Mouse (Mus musculus) c-Kit-negative CD71-positive TER-119-positive erythroid progenitor cells, embryonic 14.5 days (primary cell): ENCODE data around the gene Lgals2.

Experiments
- DNase-seq: peaks from one replicate; pipeline ENCODE4 v3.0.0-alpha.2; 2013; ENCODE audit warnings: low read depth, low spot score

Gene Lgals2

DNA sequence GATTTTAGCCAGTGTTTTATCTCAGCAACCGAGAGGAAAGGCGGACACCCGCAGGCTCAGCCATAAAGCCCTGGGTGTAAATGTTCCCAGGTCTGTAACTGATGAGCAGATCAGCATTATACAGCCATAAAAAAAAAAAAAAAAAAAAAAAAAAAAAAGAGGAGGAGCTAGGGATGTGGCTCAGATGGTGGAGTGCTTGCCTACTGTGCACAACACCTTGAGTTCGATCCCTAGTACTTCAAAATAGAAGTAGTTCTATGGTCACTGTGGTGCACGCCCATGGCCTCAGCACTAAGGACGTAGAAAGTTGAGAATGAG is 39.3 kb downstream of the Lgals2 start:
- no peak for DNase-seq

GRCm38 (mm10) chr15:78815314-78816073 is 39.8 kb downstream of the Lgals2 start:
- no peak for DNase-seq

DNA sequence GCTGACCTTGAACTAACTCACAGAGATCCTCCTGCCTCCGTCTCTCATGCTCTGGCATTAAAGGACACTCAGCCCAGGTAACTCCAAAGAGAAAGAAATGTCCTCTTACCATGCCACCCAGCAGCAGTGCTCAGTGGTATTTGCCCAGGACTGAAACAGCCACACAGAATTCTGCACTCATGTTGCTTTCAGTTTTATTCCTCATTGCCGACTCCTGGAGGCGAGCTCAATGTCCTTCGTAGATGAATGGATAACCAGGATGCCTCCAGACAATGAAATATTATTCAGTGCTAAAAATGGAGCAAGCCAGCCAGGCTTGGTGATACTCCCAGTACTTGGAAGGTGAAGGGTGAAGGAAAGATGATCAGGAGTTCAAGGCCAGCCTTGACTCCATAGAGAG is 41.7 kb downstream of the Lgals2 start:
- no peak for DNase-seq

DNA sequence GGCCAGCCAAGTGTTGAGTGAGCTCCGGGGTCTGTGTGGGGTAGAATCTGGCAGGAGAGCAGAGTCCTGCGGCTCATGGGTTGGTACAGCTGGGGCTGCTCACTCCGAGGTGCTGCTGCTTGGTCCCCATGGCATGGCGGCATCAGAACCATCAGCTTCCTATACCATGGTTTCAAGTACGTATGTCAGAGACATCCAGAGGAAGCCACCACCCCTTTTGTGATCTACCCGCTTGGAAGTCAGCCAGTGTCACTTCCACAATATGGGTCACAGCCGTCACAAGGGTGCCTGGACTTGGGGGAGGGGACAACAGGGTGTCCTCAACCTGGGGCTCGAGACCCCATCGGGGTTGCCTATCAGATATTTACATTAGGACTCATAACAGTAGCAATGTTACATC is 45.2 kb downstream of the Lgals2 start:
- DNase-seq = no peak

GRCm38 (mm10) chr15:78809739-78810138 is 45.6 kb downstream of the Lgals2 start:
- DNase-seq = no peak

- no peak for DNase-seq
These were observed 46.3 kb downstream of the Lgals2 start for GRCm38 (mm10) chr15:78808980-78809379.

DNA sequence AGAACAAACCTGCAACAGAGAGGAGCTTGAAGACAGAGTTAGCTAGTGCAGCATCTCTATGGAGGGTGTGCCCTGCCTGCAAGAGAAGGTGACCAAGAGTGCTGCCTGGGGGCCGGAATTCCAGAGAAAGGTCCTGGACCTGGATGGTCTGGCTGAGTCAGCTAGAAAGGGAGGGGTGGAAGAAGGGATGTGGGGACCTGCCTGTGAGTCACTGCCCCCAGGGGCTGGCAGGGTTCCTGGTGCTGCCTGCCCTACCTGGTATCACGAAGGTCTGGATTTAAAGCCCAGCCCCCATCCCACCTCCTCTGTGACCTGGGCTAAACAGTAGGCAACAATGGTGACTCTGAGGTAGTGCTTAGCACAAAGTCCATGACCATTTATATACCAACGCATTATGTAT is 48.2 kb downstream of the Lgals2 start:
- no peak for DNase-seq

DNA sequence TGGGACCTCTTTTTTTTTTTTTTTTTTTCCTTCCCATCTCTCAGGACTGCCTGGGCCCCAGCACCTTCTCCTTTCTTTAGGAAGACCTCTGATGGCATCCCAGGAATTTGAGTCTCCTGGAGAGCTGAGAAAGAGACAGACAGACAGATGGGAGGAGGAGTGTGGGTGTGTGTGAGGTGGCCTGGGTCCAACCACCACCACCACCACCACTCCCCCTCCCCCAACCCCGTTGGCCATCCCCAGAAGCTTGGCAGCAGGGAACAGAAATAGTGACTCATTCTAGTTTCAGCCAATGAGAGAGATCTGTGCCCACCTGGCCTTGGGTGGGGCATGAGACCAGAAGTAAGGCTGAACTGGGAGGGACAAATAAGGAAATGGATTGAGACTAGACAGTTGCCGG is 48.7 kb downstream of the Lgals2 start:
- no peak for DNase-seq

- no peak for DNase-seq
These were observed 50.0 kb downstream of the Lgals2 start for GRCm38 (mm10) chr15:78805351-78805750.

GRCm38 (mm10) chr15:78804326-78804725 is 51.0 kb downstream of the Lgals2 start:
- DNase-seq = no peak

DNA sequence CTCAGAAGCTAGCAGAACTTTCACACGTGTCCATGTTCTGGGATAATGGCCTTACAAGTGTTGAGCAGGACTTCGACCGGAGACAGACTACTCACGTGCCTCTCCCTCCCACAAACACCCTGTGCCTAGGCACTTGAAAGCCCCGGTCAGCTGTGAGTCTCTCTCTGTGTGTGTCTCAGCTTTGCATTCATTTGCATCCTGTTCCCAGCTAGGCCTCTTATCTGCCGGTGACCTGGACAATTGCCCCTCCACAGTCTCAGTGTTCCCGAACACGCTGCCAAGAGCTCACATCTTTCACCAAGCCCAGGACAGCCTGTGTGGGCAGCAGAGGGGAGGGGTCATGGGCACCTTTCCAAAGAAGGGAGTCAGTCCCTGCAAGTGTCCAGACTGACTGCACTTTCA is 51.8 kb downstream of the Lgals2 start:
- no peak for DNase-seq

- DNase-seq = no peak
These were observed 52.4 kb downstream of the Lgals2 start, which contains the start of gene Card10 for GRCm38 (mm10) chr15:78802776-78803391. Card10 (minus strand) TSS chr15:78803042.

GRCm38 (mm10) chr15:78801971-78802741 is 53.2 kb downstream of the Lgals2 start:
- no peak for DNase-seq

DNA sequence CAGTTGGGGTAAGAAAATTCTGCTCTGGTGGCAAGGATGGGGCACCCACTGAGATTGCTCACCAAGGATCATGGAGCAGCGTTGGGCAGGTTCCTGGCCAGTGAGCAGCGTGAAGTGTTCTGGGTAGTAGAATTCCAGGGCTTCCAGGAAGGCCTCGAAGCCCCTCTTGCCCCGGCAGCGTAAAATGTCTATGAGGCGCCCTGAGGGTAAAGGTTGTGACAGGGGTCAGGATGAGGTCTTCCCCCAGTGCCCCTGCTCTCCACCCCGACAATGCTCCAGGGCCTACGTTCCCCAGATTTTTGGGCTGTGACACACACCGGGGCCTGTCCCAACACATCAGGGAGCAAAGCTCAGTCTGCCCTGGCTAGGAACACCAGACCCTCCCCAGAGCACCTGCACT is 53.8 kb downstream of the Lgals2 start:
- DNase-seq = no peak
